Mouse (Mus musculus) adrenal gland, postnatal 36 days (tissue): ENCODE measurements at regions not wholly inside any gene's neighbourhood (a gene's known extent, or its start where the extent isn't known, plus 50 kb on each side); places are given as distances from the start of the nearest gene placed in this dataset.

Experiments used
- DNase-seq, 2 experiments: peaks; one replicate each; pipeline ENCODE4 v3.0.0; 2021; ENCODE audit warnings: mixed read lengths in 1 of 2

DNA sequence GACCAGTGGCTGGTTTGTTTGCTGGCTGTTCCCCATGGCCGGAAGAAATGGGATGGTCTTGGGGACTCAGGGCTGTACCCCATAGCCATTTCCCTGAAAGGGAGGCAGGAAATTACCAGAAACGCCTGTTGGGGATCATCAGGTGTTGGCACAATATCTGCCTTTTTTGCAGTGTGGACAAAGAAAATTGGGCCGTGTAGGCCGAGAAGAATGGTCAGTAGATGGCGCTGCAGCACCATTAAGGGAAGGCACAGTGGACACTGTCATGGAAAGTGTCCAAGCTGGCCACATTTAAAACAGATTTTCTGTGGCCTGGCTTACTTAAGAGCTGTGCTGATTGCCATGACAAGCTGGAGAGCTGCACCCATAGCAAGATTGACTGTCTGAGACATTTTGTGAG, 358.1 kb downstream of the Slxl1 start:
- DNase-seq, result peak; percentile 3 to 18
